Mouse (Mus musculus) MEL (cell line): ENCODE data around the gene BC035044. TPM values are rescaled to one million over a fixed set of nuclear protein-coding genes. Genes with fewer than 3 reads are reported as not detected.

Experiments used
- DNase-seq: peaks from one replicate; pipeline ENCODE4 v3.0.0; 2011; ENCODE audit warnings: low read depth, low spot score
- H3K27ac ChIP-seq: 2 replicates; pipeline ENCODE4 v1.5.1; 2012; ENCODE audit warnings: low read depth, mild to moderate bottlenecking, control low read depth, low read length, moderate library complexity; ENCODE audit not compliant: control insufficient read depth
- H3K27me3 ChIP-seq, 2 experiments: fragments of 150-350 bp in 1 of 2; sonication (generic) in 1 of 2; 2 replicates each; pipeline ENCODE4 v1.6.1; 2012; ENCODE audit warnings: low read length in 2 of 2, mild to moderate bottlenecking in 2 of 2, improper control_type of control experiment in 1 of 2, moderate library complexity in 1 of 2; ENCODE audit not compliant: insufficient read depth in 2 of 2, control insufficient read depth in 1 of 2
- H3K36me3 ChIP-seq, 2 experiments: 2 replicates each; pipeline ENCODE4 v1.6.1; 2012 to 2014; ENCODE audit warnings: low read length in 2 of 2, improper control_type of control experiment in 1 of 2, inconsistent platforms in 1 of 2, mild to moderate bottlenecking in 1 of 2; ENCODE audit not compliant: insufficient read depth in 2 of 2, control insufficient read depth in 1 of 2
- H3K4me1 ChIP-seq, 2 experiments: fragments of 150-350 bp in 1 of 2; sonication (generic) in 1 of 2; 2 replicates each; pipeline ENCODE4 v1.6.1; 2012; ENCODE audit warnings: low read length in 2 of 2, improper control_type of control experiment in 1 of 2, mild to moderate bottlenecking in 1 of 2; ENCODE audit not compliant: insufficient read depth in 2 of 2, control insufficient read depth in 1 of 2
- H3K4me3 ChIP-seq, 2 experiments: fragments of 150-350 bp in 1 of 2; sonication (generic) in 1 of 2; 2 replicates each; pipeline ENCODE4 v1.5.1; 2012; ENCODE audit warnings: low read depth in 2 of 2, low read length in 2 of 2, mild to moderate bottlenecking in 2 of 2, moderate library complexity in 2 of 2, control low read depth in 1 of 2, improper control_type of control experiment in 1 of 2; ENCODE audit not compliant: control insufficient read depth in 1 of 2, insufficient read depth in 1 of 2
- H3K79me2 ChIP-seq: 2 replicates; pipeline ENCODE4 v1.6.1; 2012; ENCODE audit warnings: mild to moderate bottlenecking, low read length, moderate library complexity; ENCODE audit not compliant: control insufficient read depth, poor library complexity, insufficient read depth
- H3K9ac ChIP-seq: 2 replicates; pipeline ENCODE4 v1.6.1; 2012; ENCODE audit warnings: low read depth, mild to moderate bottlenecking, control low read depth, low read length, moderate library complexity; ENCODE audit not compliant: control insufficient read depth, poor library complexity, severe bottlenecking
- H3K9me3 ChIP-seq: fragments of 150-350 bp; sonication (generic); replicated peaks from 2 replicates; pipeline ENCODE4 v1.6.1; 2012; ENCODE audit warnings: mild to moderate bottlenecking, low read length, improper control_type of control experiment, moderate library complexity; ENCODE audit not compliant: insufficient read depth
- BHLHE40 ChIP-seq: IDR thresholded peaks from 2 replicates; pipeline ENCODE4 v1.6.1; 2012; ENCODE audit warnings: low read depth, mild to moderate bottlenecking, inconsistent platforms, low read length, improper control_type of control experiment, borderline replicate concordance
- CHD1 ChIP-seq: IDR thresholded peaks from 2 replicates; pipeline ENCODE4 v1.6.1; 2012; ENCODE audit warnings: low read depth, mild to moderate bottlenecking, inconsistent platforms, low read length, improper control_type of control experiment
- CHD2 ChIP-seq: IDR thresholded peaks from 2 replicates; pipeline ENCODE4 v1.6.1; 2011; ENCODE audit warnings: low read length, improper control_type of control experiment
- ELF1 ChIP-seq: IDR thresholded peaks from 2 replicates; pipeline ENCODE4 v1.6.1; 2014; ENCODE audit warnings: low read depth, mild to moderate bottlenecking, inconsistent platforms, low read length, improper control_type of control experiment, moderate library complexity
- EP300 ChIP-seq, 2 experiments: IDR thresholded peaks; 2 replicates each; pipeline ENCODE4 v1.6.1; 2011; ENCODE audit warnings: improper control_type of control experiment in 2 of 2, low read length in 2 of 2, low read depth in 1 of 2, mild to moderate bottlenecking in 1 of 2
- ETS1 ChIP-seq: IDR thresholded peaks from 2 replicates; pipeline ENCODE4 v1.6.1; 2012; ENCODE audit warnings: low read depth, mild to moderate bottlenecking, inconsistent platforms, low read length, improper control_type of control experiment, moderate library complexity
- GATA1 ChIP-seq: IDR thresholded peaks from 2 replicates; pipeline ENCODE4 v1.6.1; 2011; ENCODE audit warnings: low read depth, low read length, improper control_type of control experiment
- HCFC1 ChIP-seq: IDR thresholded peaks from 2 replicates; pipeline ENCODE4 v1.6.1; 2012; ENCODE audit warnings: low read depth, mild to moderate bottlenecking, inconsistent platforms, low read length, improper control_type of control experiment, moderate library complexity
- JUND ChIP-seq: IDR thresholded peaks from 2 replicates; pipeline ENCODE4 v1.6.1; 2011; ENCODE audit warnings: low read depth, mild to moderate bottlenecking, improper control_type of control experiment, low read length
- MAX ChIP-seq: IDR thresholded peaks from 2 replicates; pipeline ENCODE4 v1.6.1; 2011; ENCODE audit warnings: low read length, improper control_type of control experiment
- MXI1 ChIP-seq: IDR thresholded peaks from 2 replicates; pipeline ENCODE4 v1.6.1; 2011; ENCODE audit warnings: mild to moderate bottlenecking, low read depth, low read length, improper control_type of control experiment
- MYB ChIP-seq: IDR thresholded peaks from 2 replicates; pipeline ENCODE4 v1.6.1; 2011; ENCODE audit warnings: mild to moderate bottlenecking, low read depth, low read length, improper control_type of control experiment
- NELFE ChIP-seq: IDR thresholded peaks from 2 replicates; pipeline ENCODE4 v1.6.1; 2011; ENCODE audit warnings: low read depth, low read length, improper control_type of control experiment
- NRF1 ChIP-seq: IDR thresholded peaks from 2 replicates; pipeline ENCODE4 v1.6.1; 2014; ENCODE audit warnings: low read depth, mild to moderate bottlenecking, inconsistent platforms, low read length, improper control_type of control experiment, moderate library complexity; ENCODE audit not compliant: poor library complexity, insufficient read depth, severe bottlenecking
- POLR2A ChIP-seq, 2 experiments: IDR thresholded peaks; 2 replicates each; pipeline ENCODE4 v1.6.1; 2011 to 2012; ENCODE audit warnings: low read length in 2 of 2, mild to moderate bottlenecking in 2 of 2, control low read depth in 1 of 2, improper control_type of control experiment in 1 of 2, low read depth in 1 of 2, moderate library complexity in 1 of 2; ENCODE audit not compliant: control insufficient read depth in 1 of 2, insufficient read depth in 1 of 2, poor library complexity in 1 of 2
- RAD21 ChIP-seq: IDR thresholded peaks from 2 replicates; pipeline ENCODE4 v1.6.1; 2011; ENCODE audit warnings: mild to moderate bottlenecking, low read depth, low read length, improper control_type of control experiment
- RCOR1 ChIP-seq: IDR thresholded peaks from 2 replicates; pipeline ENCODE4 v1.6.1; 2012; ENCODE audit warnings: low read depth, mild to moderate bottlenecking, inconsistent platforms, low read length, improper control_type of control experiment
- USF1 ChIP-seq: IDR thresholded peaks from 2 replicates; pipeline ENCODE4 v1.6.1; 2014; ENCODE audit warnings: low read depth, mild to moderate bottlenecking, inconsistent platforms, low read length, improper control_type of control experiment, moderate library complexity
- USF2 ChIP-seq, 2 experiments: IDR thresholded peaks; 2 replicates each; pipeline ENCODE4 v1.6.1; 2011 to 2012; ENCODE audit warnings: improper control_type of control experiment in 2 of 2, low read length in 2 of 2, borderline replicate concordance in 1 of 2, inconsistent platforms in 1 of 2, low read depth in 1 of 2, mild to moderate bottlenecking in 1 of 2; ENCODE audit not compliant: insufficient read depth in 1 of 2
- ZC3H11A ChIP-seq: IDR thresholded peaks from 2 replicates; pipeline ENCODE4 v1.6.1; 2012; ENCODE audit warnings: low read depth, mild to moderate bottlenecking, inconsistent platforms, low read length, improper control_type of control experiment
- ZMIZ1 ChIP-seq: IDR thresholded peaks from 2 replicates; pipeline ENCODE4 v1.6.1; 2012; ENCODE audit warnings: low read depth, mild to moderate bottlenecking, inconsistent platforms, low read length, improper control_type of control experiment, moderate library complexity
- ZNF384 ChIP-seq: IDR thresholded peaks from 2 replicates; pipeline ENCODE4 v1.6.1; 2012; ENCODE audit warnings: low read depth, mild to moderate bottlenecking, inconsistent platforms, low read length, improper control_type of control experiment
- polyA plus RNA-seq, 2 experiments: library from polyadenylated mRNA; stranded (reverse) in 1 of 2; unstranded in 1 of 2; fragments of >175 nt in 1 of 2; fragments of >200 nt in 1 of 2; gene quantifications; 2 replicates each; pipeline versions ENCODE4 v1.2.1 to v1.2.4; 2012; ENCODE audit warnings: low replicate concordance in 2 of 2, low read depth in 1 of 2; ENCODE audit not compliant: insufficient read length in 2 of 2, insufficient read depth in 1 of 2, missing spikeins in 1 of 2
- total RNA-seq: library from RNA; depleted of rRNA; stranded (reverse); fragments of 300-350 nt; gene quantifications from 2 replicates; pipeline ENCODE4 v1.2.3, GENCODE M21; 2012

Gene BC035044
- total and polyA plus RNA-seq, 3 experiments, result not detected

DNA sequence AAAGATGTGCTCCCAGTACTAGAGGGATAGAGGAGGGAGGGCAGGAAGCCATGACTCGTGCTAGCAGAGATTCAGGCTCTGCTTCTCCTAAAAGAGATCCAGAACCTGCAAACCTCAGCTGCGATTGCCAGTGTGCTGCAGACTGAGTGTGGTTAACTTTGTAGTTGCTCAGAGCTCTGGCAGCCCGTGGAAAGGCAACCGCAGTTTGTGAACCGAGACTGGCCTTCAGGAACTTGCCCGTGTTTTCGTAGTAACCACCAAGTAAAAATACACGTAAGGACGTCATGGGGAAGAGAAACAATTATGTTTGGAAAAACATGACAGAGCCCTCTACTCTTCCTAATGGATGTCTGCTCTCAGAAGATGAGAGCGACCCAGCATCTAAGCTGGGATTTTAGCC, 57.9 kb downstream of the BC035044 start:
- no peak overlapping the region for H3K4me3 ChIP-seq
- no peak overlapping the region for H3K9ac ChIP-seq
- DNase-seq, result no peak
- H3K27ac ChIP-seq, result no peak overlapping the region
- H3K79me2 ChIP-seq, result no peaks in the 10 kb centered on the region
- H3K27me3 ChIP-seq, result peaks cover 0 to 2% of the 10 kb centered on the region in 2 experiments; a peak in 1 of 4 replicates
- TF ChIP-seq CHD1 (no peak), ZNF384 (no peak), JUND (no peak), NELFE (no peak), MYB (no peak), MXI1 (no peak), GATA1 (no peak), USF2 (IDR thresholded peaks at IDR 0.05; ENCODE audit: borderline replicate concordance in 1 of 2, insufficient read depth in 1 of 2, low read depth in 1 of 2, low read length in 2 of 2) (no peak), MAX (no peak), ZMIZ1 (no peak), RCOR1 (no peak), ELF1 (no peak), POLR2A (IDR thresholded peaks at IDR 0.05; ENCODE audit: control insufficient read depth in 1 of 2, insufficient read depth in 1 of 2, low read depth in 1 of 2, low read length in 2 of 2, poor library complexity in 1 of 2) (no peak), CHD2 (no peak), ETS1 (no peak)
- no peaks in the 10 kb centered on the region for H3K9me3 ChIP-seq
- H3K36me3 ChIP-seq, result peaks cover 0 to 6% of the 10 kb centered on the region in 2 experiments; a peak in 2 of 4 replicates
- peaks cover 0 to 8% of the 10 kb centered on the region in 2 experiments; a peak in 2 of 4 replicates for H3K4me1 ChIP-seq

DNA sequence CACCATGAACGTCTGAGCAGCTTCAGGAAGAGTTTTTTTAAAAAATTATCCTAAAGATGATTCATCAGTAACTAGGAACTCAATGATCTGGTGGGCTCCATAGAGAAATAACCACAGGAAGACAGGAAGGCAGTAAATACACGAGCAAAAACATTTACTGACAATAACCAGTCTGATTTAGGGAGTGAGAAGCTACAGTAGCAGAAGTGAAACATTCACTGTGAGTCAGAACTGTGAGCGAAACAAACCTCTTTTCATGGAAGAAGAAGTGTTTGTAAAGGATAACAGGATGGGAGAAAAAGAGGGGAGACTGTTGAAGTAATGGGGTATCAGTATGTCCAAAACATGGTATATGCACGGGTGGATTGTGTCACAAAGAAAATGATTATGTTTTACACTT, 61.1 kb downstream of the BC035044 start:
- peaks cover 0 to 2% of the 10 kb centered on the region in 2 experiments; a peak in 1 of 4 replicates for H3K27me3 ChIP-seq
- H3K9me3 ChIP-seq, result no peaks in the 10 kb centered on the region
- no peak overlapping the region for H3K4me3 ChIP-seq
- TF ChIP-seq HCFC1 (no peak), USF1 (no peak)
- no peak for DNase-seq
- H3K4me1 ChIP-seq, result no peaks in the 10 kb centered on the region
- no peaks in the 10 kb centered on the region for H3K79me2 ChIP-seq
- H3K27ac ChIP-seq, result no peak overlapping the region
- H3K9ac ChIP-seq, result no peak overlapping the region
- no peaks in the 10 kb centered on the region for H3K36me3 ChIP-seq

DNA sequence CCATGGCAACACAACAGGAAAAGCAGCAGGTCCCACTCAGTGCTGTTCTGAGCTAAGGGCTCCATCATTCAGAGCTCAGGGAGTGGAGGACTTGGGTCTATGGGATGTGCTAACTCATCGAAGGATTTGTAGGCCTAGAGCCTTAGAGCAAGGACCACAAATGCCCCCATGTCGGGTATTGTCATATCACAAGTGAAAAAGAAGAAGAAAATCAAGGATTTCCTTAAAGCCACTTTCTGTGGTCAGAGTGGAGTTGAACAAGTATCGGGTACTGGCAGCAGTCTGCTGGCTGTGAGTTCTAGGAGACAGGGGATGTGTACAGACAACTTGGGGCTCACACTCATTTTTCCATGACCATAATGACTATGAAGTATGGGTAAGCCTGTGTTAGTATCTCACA, 64.1 kb downstream of the BC035044 start:
- H3K9me3 ChIP-seq, result no peaks in the 10 kb centered on the region
- H3K4me1 ChIP-seq, result no peaks in the 10 kb centered on the region
- DNase-seq, result no peak
- no peaks in the 10 kb centered on the region for H3K79me2 ChIP-seq
- no peak overlapping the region for H3K9ac ChIP-seq
- no peaks in the 10 kb centered on the region for H3K36me3 ChIP-seq
- no peak overlapping the region for H3K4me3 ChIP-seq
- TF ChIP-seq RAD21 (no peak), ELF1 (no peak), NRF1 (no peak), ZC3H11A (no peak), EP300 (IDR thresholded peaks at IDR 0.05; ENCODE audit: low read depth in 1 of 2, low read length in 2 of 2) (no peak), HCFC1 (no peak), BHLHE40 (no peak), MYB (no peak), ETS1 (no peak)
- no peak overlapping the region for H3K27ac ChIP-seq
- no peaks in the 10 kb centered on the region; a peak in 1 of 4 replicates for H3K27me3 ChIP-seq
